Mouse (Mus musculus): ENCODE data around the gene Klc3. TPM values are rescaled to one million over a fixed set of nuclear protein-coding genes. Genes with fewer than 3 reads are reported as not detected.

Klc3 gene
- total RNA-seq (2015; ENCODE audit: low replicate concordance) (not detected in 2 replicates), total RNA-seq (2017; ENCODE audit: low replicate concordance) (not detected in 2 replicates)

DNA sequence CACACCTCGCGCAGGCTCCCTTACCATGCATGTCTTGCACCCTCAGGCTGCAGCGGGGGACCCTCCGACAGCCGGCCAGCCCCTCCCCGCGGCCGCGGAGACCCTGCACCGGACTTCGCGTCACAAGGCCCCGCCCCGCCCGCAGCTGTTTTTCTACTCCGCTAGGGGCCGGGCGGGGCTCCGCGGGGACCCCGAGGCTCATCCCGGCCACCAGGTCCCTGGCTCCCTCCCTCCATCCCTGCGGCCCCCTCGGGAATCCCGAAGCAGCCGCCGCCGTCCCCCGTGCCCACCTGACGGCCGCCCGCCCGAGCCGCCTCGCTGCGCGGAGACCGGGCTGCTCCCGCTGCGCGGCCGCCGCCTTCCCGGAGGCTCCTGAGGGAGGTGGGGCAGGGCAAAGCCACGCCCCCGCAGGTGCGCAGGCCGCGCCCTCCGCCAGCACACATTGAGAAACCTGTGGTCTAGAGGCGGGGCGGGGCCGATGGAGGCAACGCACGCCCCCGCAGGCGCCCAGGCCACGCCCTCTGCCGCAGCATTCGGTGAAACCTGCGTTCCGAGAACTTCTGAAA lies at the start of gene Klc3:
Gene Klc3, minus strand, starts transcription at position 374 of the 566 bp plus-strand sequence.
- no peak for ATAC-seq (replicated peaks; ENCODE audit: low FRiP score, poor library complexity, severe bottlenecking)

DNA sequence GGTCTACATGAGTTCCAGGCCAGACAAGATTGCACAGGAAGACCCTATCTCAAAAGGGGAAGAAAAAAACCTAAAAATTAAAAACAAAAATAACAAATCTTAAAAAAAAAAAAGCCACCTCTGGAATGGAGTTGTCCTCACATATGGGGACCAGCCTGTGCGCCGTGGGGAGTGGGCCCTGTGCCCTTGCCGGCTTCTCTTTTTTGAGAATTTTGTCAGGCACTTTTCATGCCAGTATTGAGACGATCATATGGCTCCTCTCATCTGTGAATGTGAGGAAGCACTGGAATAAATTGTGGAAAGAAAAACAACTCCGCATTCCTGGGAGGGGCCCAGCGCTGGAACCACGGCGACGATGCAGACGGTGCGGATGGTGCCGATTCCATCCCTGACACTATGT lies 45.3 kb upstream of the Klc3 start:
- no peak for ATAC-seq (replicated peaks; ENCODE audit: low FRiP score, poor library complexity, severe bottlenecking)

DNA sequence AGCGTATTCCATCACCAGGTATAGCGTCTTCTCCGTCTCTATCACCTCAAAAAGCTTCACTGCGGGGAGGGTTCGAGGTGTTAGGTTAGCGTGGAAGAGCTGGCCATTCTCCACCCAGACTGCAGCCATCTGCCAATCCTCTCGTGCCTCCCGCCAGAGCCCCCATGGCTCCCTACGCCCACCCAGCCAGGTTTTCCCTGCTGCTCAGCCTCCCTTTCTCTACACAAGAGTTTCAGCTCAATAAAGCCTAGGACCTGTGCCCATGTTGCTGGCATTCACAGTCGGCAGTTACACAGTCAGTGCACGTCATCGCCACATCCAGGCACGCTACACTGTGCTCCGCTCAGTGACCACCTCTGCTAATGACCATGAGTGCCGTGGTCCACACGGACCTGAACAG lies 43.8 kb upstream of the Klc3 start:
- no peak for ATAC-seq (replicated peaks; ENCODE audit: low FRiP score, poor library complexity, severe bottlenecking)

DNA sequence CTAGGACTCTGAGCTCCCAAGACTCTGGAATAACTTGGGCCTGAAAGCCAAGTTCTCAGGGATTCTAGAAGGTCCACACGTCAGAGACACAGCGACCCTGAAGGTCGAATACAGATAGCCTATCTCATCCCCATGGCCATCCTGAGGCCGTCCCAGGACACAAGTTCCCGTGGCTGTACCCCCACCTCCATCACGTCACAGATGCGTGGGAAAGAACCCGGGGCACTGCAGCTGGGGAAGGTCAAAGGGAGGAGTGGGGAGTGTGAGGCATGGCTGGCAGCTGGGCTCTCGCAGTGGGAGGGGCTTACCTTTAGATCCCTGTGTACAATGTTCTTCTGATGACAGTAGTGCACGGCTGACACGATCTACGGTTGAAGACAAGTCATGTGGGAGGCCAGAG lies 40.9 kb upstream of the Klc3 start:
- ATAC-seq (replicated peaks; ENCODE audit: low FRiP score, poor library complexity, severe bottlenecking) = no peak

DNA sequence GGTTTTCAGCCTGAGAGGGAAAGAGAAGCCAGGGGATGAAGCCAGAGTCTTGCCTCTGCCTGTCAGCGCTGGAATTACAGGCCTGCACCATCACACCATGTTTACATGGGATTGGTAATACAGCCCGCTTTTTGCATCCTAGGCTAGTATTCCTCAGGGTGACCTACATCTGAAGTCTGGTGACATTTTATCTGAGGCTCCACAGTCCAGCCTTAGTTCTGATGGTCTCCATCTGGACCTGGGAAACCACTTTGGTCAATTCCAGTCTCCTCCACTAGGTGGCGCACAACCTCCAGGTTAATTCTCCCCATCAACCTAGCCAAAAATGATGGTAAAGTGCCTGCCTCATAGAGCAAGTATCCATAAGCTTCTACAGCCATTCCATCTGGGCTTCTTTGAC lies 39.4 kb upstream of the Klc3 start:
- ATAC-seq (replicated peaks; ENCODE audit: low FRiP score, poor library complexity, severe bottlenecking) = peak; percentile 62

DNA sequence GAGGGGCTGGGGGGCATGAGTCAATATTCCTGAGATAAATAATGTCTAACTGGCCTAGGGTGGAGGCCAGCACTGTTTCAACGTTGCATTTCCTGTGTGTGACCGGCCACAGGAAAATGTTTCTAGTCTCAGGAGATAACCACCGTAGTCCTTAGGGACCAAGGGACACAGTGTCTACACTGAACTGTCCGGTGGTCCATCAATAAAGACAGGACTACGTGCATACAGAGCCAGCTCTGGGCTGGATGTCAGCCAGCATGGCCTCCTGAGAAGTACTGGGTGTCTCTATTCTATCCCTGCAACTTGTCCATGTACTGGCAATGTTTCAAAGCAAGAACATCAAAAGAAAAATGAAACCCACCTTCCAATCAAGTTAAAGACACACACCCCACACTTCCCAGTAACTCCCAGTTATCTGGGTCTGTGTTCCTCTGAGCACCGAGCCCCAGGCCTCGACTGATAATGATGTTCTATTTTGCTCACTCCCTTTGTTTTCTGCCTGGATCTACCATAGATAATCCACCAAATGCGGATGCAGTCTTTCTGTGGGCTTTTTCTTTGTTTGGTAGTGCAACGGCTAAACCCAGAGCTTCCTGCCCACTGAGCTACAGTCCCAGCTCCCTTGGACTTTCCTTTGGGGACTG lies 37.7 kb upstream of the Klc3 start:
- ATAC-seq (replicated peaks; ENCODE audit: low FRiP score, poor library complexity, severe bottlenecking) = no peak

DNA sequence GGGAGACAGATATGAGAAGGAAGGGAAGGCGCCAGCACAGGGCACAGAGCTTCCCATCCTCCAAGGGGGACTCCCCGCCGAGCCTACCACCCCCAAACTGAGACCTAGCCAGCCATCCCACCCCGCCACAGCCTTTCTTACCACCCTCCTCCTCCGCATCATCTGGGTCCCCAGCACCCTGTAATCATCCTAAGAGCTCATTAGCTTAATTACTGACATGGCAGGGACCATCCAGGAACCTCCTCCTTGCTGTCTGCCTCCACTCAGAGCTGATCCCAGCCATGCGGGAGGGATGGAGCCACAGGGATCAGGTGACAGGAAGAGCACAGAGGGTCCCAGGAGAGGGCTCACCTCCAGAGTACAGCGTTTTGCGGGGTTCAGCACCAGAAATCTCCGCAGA lies 33.1 kb upstream of the Klc3 start:
- ATAC-seq (replicated peaks; ENCODE audit: low FRiP score, poor library complexity, severe bottlenecking) = no peak

DNA sequence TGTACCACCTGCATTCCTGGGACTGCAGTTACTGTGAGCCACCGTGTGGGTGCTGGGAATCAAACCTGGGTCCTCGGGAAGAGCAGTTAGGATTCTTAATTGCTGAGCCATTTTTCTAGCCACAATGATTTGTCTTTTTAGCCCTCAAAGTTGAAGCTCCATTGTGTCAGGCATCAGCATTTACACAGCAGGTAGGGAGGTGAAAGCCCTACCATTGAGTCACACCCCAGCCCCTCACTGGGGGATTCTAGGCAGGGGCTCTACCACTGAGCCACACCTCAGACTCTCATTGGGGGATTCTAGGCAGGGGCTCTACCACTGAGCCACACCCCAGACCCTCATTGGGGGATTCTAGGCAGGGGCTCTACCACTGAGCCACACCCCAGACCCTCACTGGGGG lies 32.4 kb upstream of the Klc3 start:
- ATAC-seq (replicated peaks; ENCODE audit: low FRiP score, poor library complexity, severe bottlenecking) = no peak

DNA sequence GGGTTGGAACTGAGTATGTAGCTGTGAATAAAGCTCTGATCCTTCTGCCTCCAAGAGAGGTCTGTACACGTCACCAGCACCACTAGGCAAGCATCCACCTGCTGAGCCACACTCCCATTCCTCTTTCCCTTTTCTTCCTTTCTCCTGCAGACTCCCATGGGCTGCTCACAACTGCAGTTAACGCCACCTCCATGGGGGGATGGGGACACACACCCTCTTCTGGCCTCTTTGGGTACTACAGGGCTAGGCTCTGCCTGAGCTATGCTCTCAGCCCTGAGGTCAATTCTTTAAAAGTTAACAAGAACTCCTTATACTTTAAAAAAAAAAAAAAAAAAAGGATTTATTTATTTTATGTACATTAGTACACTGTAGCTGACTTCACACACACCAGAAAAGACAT lies 28.6 kb upstream of the Klc3 start:
- no peak for ATAC-seq (replicated peaks; ENCODE audit: low FRiP score, poor library complexity, severe bottlenecking)

DNA sequence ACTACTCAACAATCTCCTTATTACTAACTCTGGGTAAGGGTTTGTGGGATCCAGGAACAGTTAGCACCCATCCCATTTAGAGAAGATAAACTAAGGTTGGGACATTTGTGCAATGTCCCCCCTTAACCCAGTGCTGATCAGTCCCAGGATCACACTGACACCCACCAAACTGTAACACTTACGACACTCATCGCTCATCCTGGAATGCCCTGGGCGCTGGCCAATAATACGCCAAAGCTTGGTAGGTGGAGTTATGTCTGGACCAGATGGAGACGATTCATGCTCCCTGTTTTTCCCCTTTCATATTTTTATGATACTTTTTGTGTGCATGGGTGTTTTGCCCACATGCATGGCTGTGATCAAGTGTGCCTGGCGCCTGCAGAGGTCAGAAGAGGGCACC lies 26.5 kb upstream of the Klc3 start:
- ATAC-seq (replicated peaks; ENCODE audit: low FRiP score, poor library complexity, severe bottlenecking) = no peak

DNA sequence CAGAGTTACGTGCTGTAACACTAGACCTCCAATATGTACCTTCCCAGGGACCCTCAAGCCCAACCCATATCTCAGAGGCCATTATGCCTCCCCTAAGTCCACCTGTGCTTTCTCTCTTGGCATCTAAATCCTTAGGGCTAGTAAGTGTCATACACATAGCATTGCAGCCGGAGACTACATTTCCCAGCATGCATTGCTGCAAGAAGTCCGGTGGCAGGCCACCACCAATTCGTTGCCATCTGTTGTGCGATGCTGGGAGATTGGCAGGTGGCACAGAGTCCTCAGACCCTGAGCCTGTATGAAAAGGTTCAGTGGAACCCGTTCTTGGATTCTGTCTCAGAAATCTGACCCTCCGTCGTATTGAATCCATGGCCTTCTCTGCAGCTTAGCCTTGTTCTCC lies 25.8 kb upstream of the Klc3 start:
- no peak for ATAC-seq (replicated peaks; ENCODE audit: low FRiP score, poor library complexity, severe bottlenecking)

DNA sequence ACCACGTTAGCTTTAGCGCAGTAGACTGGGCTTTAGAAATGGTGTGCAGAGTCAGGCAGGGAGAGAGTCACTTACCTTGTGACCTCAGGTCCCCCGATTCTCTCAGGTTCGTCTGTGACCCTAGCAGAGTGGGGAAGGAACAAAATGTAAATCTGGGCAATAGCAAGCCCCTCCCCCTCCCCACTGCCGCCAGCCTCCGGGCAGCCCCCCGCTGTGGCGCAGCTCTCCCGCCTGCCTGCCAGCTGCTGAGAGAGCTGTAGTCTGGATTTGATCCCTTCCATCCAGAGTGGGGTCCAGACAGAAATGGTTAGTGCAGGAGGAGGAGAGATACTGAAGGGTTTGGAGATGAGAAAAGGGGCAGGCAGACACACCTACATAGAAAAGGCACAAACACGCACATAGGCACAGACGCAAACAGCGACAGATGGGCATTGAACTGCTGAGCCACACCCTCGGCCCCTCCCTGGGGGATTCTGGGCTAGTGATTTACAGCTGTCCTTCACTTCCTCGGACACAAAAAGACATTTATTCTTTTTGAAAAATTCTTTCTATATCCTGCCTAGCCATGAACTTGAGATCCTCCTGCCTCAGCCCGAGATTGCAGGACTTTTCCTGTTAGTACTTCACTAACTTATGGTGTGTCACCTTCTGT lies 24.2 kb upstream of the Klc3 start:
- ATAC-seq (replicated peaks; ENCODE audit: low FRiP score, poor library complexity, severe bottlenecking) = no peak

DNA sequence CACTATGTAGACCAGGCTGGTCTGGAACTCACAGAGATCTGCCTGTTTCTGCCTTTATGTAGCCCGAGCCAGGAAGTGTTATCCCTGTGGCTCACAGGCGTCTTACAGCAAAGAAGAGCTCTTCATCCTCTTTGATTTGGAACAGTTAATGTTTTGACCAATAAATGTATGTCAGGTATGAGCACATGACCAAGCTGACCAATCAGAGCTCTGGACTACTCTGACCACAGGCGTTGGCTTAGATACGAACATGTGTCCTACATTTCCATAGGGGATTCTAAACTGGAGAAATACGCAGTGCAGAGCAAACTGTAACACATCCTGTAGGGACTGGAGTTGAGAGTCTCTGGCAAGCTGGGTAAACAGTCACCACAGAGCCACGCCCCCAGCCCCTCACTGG lies 23.0 kb upstream of the Klc3 start:
- ATAC-seq (replicated peaks; ENCODE audit: low FRiP score, poor library complexity, severe bottlenecking) = no peak

DNA sequence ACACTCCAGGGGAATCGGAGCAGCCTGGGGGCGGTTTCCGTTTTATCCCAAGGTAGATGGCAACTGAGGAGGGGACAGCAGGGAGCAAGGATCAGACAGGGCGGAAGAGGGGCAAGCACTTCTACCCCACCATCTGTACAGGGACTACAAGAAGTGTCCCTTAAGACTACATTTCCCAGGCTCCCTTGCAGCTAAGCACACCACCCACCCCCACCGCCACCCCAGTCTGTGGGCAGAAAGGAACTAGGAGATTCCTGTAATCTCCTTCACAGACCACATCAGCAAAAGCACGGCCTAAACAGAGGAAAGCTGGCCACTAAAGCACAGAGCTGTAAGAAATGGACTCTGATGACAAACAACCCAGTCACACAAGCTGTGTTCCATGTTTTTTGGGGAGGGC lies 22.4 kb upstream of the Klc3 start:
- ATAC-seq (replicated peaks; ENCODE audit: low FRiP score, poor library complexity, severe bottlenecking) = no peak

DNA sequence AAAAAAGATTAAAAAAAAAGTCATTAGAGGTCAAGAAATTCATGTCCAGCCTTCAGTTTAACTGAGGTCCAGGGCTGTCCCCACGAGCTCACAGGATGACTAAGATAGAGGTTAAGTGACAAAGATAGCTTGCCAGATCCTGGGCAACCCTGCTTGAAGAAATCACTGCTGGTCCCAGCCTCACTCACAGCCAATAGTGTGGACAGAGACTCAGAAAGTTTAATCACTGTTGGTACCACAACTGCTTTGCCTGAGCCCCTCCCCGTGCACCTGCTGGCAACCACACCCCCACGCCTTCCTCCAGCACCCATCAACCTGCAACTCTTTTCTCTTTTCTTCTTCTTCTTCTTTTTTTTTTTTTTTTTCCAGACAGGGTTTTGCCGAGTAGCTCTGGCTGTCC lies 20.1 kb upstream of the Klc3 start:
- ATAC-seq (replicated peaks; ENCODE audit: low FRiP score, poor library complexity, severe bottlenecking) = no peak

DNA sequence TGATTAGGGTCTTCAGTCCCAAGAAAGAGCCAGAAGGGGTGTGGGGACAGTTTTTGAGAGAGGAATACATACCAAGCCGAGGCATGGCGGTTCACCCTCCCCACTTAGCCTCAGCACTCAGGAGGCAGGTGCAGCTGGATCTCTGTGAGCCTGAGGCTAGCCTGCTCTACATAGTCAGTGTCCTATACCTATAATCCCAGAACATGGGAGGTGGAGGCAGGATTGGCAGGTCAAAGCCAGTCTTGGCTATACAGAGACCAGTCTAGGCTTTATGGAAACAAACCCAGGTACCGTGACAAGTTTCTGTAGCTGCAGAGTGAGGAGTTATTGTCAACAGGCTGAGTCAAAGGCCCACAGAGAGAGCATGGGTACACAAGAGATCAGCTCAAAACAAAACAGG lies 19.2 kb upstream of the Klc3 start:
- no peak for ATAC-seq (replicated peaks; ENCODE audit: low FRiP score, poor library complexity, severe bottlenecking)

DNA sequence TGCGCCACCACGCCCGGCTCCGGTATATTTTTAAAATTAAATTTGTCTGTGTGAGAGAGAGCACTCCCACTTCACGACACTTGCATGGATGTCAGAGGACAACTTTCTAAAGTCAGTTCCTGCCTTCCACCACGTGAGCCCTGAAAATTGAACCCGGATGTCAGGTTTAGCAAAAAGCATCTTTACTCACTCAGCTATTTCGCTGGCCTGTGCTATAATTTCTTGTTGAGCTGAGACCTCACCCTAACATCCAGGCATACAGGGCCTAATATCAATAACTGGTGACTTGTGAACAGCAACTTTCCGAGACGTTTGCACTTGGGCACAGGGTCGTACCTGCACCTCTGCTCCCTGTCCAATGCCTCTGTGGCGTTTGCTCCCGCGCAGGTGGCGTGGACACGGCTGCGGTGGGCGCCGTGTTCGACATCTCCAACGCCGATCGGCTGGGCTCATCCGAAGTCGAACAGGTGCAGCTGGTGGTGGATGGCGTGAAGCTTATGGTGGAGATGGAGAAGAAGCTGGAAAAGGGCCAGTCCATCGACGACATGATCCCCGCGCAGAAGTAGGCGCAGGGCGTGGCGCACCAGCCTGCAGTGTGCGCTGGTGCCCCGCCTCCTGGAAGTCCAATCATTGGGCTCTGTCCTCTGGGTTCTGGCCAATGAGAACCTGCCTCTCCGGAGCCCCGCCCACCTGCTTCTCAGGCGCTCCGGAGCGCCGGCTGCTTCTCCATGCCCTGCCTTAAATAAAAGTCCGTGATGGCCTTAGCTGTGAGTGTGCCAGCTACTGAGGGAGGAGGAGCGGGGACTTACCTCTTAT lies 17.1 kb upstream of the Klc3 start:
- peak; percentile 88 for ATAC-seq (replicated peaks; ENCODE audit: low FRiP score, poor library complexity, severe bottlenecking)

DNA sequence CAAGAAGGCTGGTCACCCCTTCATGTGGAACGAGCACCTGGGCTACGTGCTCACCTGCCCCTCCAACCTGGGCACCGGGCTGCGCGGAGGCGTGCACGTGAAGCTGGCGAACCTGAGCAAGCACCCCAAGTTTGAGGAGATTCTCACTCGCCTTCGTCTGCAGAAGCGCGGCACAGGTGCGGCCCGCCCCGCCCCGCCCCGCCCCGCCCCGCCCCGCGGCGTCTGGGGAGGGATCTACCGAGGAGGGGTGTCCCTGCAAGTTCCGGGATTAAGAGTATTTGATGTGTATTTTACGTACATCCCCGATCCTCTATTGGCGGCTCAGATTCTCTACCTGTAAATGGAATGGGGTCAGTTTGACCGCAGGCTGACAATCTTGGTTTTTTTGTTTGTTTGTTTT lies 16.2 kb upstream of the Klc3 start:
- ATAC-seq (replicated peaks; ENCODE audit: low FRiP score, poor library complexity, severe bottlenecking) = no peak

DNA sequence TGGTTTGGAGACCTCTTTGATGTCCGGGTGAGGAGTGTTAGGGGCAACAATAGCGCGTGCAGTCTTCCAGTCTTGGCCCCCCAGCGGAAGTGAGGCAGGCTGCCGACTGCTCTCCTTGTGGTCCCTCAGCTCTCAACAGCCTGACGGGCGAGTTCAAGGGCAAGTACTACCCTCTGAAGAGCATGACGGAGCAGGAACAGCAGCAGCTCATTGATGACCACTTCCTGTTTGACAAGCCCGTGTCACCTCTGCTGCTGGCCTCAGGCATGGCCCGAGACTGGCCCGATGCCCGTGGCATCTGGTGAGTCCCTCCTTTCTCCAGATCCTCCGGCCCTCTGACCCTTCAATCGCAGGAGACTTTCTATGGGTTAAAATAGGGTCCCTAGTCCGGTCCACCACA lies 12.7 kb upstream of the Klc3 start:
- no peak for ATAC-seq (replicated peaks; ENCODE audit: low FRiP score, poor library complexity, severe bottlenecking)

DNA sequence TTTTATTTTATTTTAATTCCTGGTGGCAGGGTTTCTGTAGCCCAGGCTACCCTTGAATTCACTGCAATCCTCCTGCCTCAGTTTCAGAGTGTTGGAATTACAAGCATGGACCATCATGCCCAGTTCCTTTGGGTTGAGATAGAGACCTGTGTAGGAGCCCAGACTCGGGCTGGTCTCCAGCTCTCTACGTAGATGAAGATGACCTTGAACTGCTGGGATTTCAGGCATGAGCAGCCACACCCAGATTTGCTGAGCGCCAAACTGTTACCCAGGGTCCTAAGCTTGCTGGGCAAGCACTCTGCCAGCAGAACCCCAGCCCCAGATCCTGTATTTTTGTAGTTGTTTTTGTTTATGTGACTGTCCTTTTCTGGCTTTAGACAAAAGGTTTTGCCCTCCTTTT lies 9.6 kb upstream of the Klc3 start:
- ATAC-seq (replicated peaks; ENCODE audit: low FRiP score, poor library complexity, severe bottlenecking) = no peak

DNA sequence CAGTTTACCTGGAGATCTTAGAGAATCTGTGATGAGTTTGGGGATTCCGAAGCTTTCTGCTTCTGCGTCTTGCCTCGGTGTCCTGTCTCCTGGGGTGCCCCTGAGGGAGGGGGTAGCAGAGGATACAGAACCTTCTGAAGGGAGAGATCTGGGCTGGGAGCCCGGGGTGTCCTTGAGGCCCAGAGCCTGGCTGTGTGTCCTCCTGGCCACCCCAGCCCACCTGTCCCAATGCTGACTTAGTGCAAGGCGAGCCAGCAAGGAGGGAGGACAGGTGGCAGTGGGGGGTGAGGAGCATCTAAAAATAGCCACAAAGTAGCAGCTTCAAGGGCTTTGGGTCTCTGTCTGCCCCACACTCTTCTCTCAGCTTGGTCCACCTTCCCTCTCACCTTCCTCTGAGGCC lies 7.9 kb upstream of the Klc3 start:
- ATAC-seq (replicated peaks; ENCODE audit: low FRiP score, poor library complexity, severe bottlenecking) = no peak
